Mouse (Mus musculus) C2C12 (cell line): ENCODE data around the gene Pcsk1. TPM values are rescaled to one million over a fixed set of nuclear protein-coding genes. Genes with fewer than 3 reads are reported as not detected.

ENCODE experiments used
- H3K27me3 ChIP-seq: one replicate; pipeline ENCODE4 v1.6.1; 2011; ENCODE audit not compliant: control insufficient read depth, insufficient read depth, insufficient read length
- H3K36me3 ChIP-seq: one replicate; pipeline ENCODE4 v1.6.1; 2011; ENCODE audit not compliant: control insufficient read depth, insufficient read depth
- H3K4me3 ChIP-seq: one replicate; pipeline ENCODE4 v1.5.1; 2011; ENCODE audit warnings: mild to moderate bottlenecking, control low read depth; ENCODE audit not compliant: poor library complexity, insufficient read depth, severe bottlenecking
- H3K79me2 ChIP-seq: one replicate; pipeline ENCODE4 v1.6.1; 2011; ENCODE audit not compliant: control insufficient read depth, insufficient read depth
- H3K79me3 ChIP-seq: one replicate; pipeline ENCODE4 v1.6.1; 2011; ENCODE audit warnings: low read depth, control low read depth
- H3ac ChIP-seq: one replicate; pipeline ENCODE3; 2011; ENCODE audit warnings: low read depth; ENCODE audit not compliant: control insufficient read depth, insufficient read length
- CEBPB ChIP-seq: IDR thresholded peaks from one replicate; pipeline ENCODE4 v1.6.1; 2011; ENCODE audit warnings: low read depth, mild to moderate bottlenecking, control low read depth, moderate library complexity
- CTCF ChIP-seq: IDR thresholded peaks from one replicate; pipeline ENCODE4 v1.5.1; 2011; ENCODE audit not compliant: control insufficient read depth, insufficient read depth, insufficient read length
- FOSL1 ChIP-seq: IDR thresholded peaks from one replicate; pipeline ENCODE4 v1.8.0; 2011; ENCODE audit warnings: mild to moderate bottlenecking, low read length; ENCODE audit not compliant: poor library complexity, insufficient read depth, severe bottlenecking
- MAX ChIP-seq: IDR thresholded peaks from one replicate; pipeline ENCODE4 v1.6.1; 2011; ENCODE audit warnings: mild to moderate bottlenecking, control low read depth
- MYOD1 ChIP-seq: IDR thresholded peaks from one replicate; pipeline ENCODE4 v1.6.1; 2011; ENCODE audit warnings: low read depth; ENCODE audit not compliant: control insufficient read depth, insufficient read length
- MYOG ChIP-seq: IDR thresholded peaks from one replicate; pipeline ENCODE4 v1.6.1; 2011; ENCODE audit not compliant: control insufficient read depth, insufficient read length; ENCODE audit errors: extremely low read depth
- USF1 ChIP-seq: IDR thresholded peaks from one replicate; pipeline ENCODE4 v1.6.1; 2011; ENCODE audit warnings: low read depth, mild to moderate bottlenecking, control low read depth, moderate library complexity
- polyA plus RNA-seq: library from polyadenylated mRNA; unstranded; fragments of >200 nt; fragmentation: generic; extraction: Trizol; gene quantifications from one replicate; pipeline ENCODE4 v1.2.1, GENCODE M21; 2012; ENCODE audit warnings: missing spikeins

Gene Pcsk1
- polyA plus RNA-seq, 1 experiment = 0.08 TPM

GRCm38 (mm10) chr13:75095487-75095886 is 5.9 kb downstream of the Pcsk1 start:
- Histone ChIP-seq H3K4me3 (no peak overlapping the region), H3ac (no peak overlapping the region), H3K79me2 (no peaks in the 10 kb centered on the region), H3K79me3 (no peaks in the 10 kb centered on the region), H3K36me3 (no peaks in the 10 kb centered on the region), H3K27me3 (no peaks in the 10 kb centered on the region)
- TF ChIP-seq CEBPB (no peak), USF1 (no peak), MYOG (no peak), MYOD1 (no peak), MAX (no peak), FOSL1 (no peak), CTCF (no peak)

- Histone ChIP-seq H3K79me3 (no peaks in the 10 kb centered on the region), H3ac (no peak overlapping the region), H3K79me2 (no peaks in the 10 kb centered on the region), H3K4me3 (no peak overlapping the region), H3K27me3 (no peaks in the 10 kb centered on the region), H3K36me3 (no peaks in the 10 kb centered on the region)
- no peak for TF ChIP-seq MYOG
- no peak for TF ChIP-seq CTCF
- no peak for TF ChIP-seq MYOD1
- TF ChIP-seq USF1 = no peak
- no peak for TF ChIP-seq FOSL1
- no peak for TF ChIP-seq MAX
- TF ChIP-seq CEBPB = no peak
These were observed 23.5 kb downstream of the Pcsk1 start for GRCm38 (mm10) chr13:75113114-75113513.

- Histone ChIP-seq H3K4me3 (no peak overlapping the region), H3ac (no peak overlapping the region), H3K36me3 (no peaks in the 10 kb centered on the region), H3K79me2 (no peaks in the 10 kb centered on the region), H3K27me3 (no peaks in the 10 kb centered on the region), H3K79me3 (no peaks in the 10 kb centered on the region)
- TF ChIP-seq MYOG (no peak), MYOD1 (no peak), MAX (no peak), CEBPB (no peak), FOSL1 (no peak), CTCF (no peak), USF1 (no peak)
These were observed 24.4 kb downstream of the Pcsk1 start for GRCm38 (mm10) chr13:75114007-75114424.

- no peak for TF ChIP-seq FOSL1
- TF ChIP-seq CEBPB = no peak
- no peak for TF ChIP-seq MYOD1
- TF ChIP-seq USF1 = no peak
- no peak for TF ChIP-seq MYOG
- TF ChIP-seq MAX = no peak
- TF ChIP-seq CTCF = no peak
- Histone ChIP-seq H3K27me3 (no peaks in the 10 kb centered on the region), H3K79me3 (no peaks in the 10 kb centered on the region), H3K79me2 (no peaks in the 10 kb centered on the region), H3ac (no peak overlapping the region), H3K4me3 (no peak overlapping the region), H3K36me3 (no peaks in the 10 kb centered on the region)
These were observed 25.2 kb downstream of the Pcsk1 start for GRCm38 (mm10) chr13:75114838-75115237.

- H3K27me3 ChIP-seq = no peaks in the 10 kb centered on the region
- H3K79me3 ChIP-seq = no peaks in the 10 kb centered on the region
- H3K79me2 ChIP-seq = no peaks in the 10 kb centered on the region
- no peak overlapping the region for H3ac ChIP-seq
- H3K4me3 ChIP-seq = no peak overlapping the region
- TF ChIP-seq CTCF (no peak), FOSL1 (no peak), MYOG (no peak), CEBPB (no peak), MAX (no peak)
- no peaks in the 10 kb centered on the region for H3K36me3 ChIP-seq
These were observed 46.2 kb downstream of the Pcsk1 start for GRCm38 (mm10) chr13:75135833-75136232.

DNA sequence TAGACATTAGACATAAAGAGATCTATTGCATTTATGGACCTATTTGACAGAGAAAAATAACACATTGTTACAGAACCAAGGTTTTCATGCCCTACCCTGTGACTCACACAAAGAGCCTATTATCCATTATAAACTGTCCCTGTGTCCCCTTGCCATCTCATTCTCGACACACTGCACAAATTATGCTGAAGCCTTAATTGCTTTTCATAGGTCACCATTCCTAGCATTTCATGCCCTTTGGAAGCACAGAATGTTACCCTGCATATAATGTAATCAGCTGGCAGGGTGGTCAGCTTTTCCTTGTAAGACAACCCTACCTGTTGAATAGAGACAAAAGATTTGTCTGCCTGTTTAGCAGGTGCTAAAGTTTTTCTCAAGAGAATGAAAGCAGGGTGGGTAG is 71.0 kb downstream of the Pcsk1 start:
- Histone ChIP-seq H3K36me3 (no peaks in the 10 kb centered on the region), H3K79me2 (no peaks in the 10 kb centered on the region), H3K27me3 (no peaks in the 10 kb centered on the region), H3K4me3 (no peak overlapping the region), H3ac (no peak overlapping the region), H3K79me3 (no peaks in the 10 kb centered on the region)
- TF ChIP-seq MYOD1 = no peak
- TF ChIP-seq CEBPB = no peak
- TF ChIP-seq CTCF = no peak
- no peak for TF ChIP-seq MYOG
- no peak for TF ChIP-seq MAX
- no peak for TF ChIP-seq USF1
- no peak for TF ChIP-seq FOSL1
